Mouse (Mus musculus) T-helper 17 cell (primary cell): ENCODE measurements around the gene Ncam1.

Experiments
- in situ Hi-C, 2 experiments: fragments of 300-600 bp; cut with MboI, MseI; formaldehyde crosslinking; loops; 1 replicate in 1 of 2; 2 replicates in 1 of 2; pipeline ENCODE4 v1.15.1; 2025; ENCODE audit warnings: high pct_unique_total_duplicates in 2 of 2

The Ncam1 gene

DNA sequence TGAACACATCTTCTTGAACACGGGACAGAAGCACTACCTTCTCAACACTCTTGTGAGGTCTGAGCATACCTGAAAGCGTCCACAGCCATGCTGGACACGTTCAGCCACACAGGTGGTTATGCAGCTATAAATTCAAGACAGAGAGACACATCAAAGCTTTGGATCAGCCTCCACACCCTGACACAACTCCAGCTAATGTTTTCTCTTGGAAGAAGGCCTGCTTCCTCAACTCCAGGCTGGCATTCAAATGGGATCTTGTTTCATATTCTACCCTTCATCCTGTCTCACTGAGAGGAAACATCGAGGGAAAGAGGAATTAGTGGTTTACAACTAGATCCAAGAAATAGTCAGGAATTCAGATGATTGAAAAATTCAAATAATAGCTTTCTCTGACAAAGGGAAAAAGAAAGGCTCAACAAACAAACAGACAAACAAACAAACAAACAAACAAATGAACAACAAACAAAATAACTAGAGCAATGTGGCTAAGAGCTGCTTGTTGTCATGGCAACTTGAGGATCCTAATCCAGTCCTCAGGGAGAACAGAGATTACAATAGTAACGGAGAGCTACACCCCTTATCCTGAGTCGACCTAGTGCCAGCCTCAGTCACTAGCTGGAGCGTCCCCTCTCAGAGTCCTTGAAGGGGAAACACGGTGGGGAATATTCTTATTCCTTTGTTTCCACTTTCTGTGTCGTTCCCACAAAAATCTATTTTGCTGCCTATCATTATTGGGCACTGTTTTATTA, 175.6 kb downstream of the Ncam1 start:
- in situ Hi-C loops = no loop called here

- in situ Hi-C loops = no loop called here
Measured at GRCm38 (mm10) chr9:49621691-49622090, 177.0 kb downstream of the Ncam1 start.

GRCm38 (mm10) chr9:49618699-49619392, 179.9 kb downstream of the Ncam1 start:
- in situ Hi-C loops = no loop called here

DNA sequence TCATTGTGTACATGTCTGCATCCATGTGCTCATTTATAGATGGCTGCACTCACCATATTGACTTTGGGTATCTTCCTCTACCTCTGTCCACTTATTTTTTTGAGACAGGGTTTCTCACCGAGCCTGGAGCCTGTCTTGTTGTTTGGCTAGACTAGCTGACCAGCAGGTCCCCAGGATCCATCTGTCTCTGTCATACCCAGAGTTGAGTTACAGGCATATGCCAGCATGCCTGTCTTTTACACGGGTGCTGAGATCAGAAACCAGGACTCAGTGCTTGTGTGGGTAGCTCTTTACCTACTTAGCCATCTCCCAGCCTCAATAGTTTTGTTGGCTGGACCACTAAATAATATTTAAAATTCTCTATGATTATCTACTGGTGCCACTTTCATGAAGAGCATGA, 180.5 kb downstream of the Ncam1 start:
- in situ Hi-C loops = no loop called here

GRCm38 (mm10) chr9:49617216-49617615, 181.5 kb downstream of the Ncam1 start:
- in situ Hi-C loops = no loop called here

DNA sequence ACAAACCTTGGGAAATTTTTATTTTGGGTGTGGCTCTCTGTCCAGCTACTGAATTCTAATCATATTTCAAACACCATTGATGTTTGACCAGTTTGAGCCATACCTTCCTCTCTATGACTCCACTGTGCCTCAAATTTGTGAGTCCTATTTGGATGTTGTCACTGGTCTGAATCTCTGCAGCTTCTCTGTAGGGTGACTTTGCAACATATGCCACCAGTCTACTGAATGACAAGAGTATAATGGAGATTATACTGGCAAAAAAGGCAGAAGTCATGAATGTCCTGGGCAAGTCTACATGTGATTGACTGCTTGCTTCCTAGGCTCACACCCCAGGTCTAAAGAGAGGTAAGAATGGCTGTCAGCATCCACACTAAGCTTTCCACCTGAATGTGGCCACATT, 186.3 kb downstream of the Ncam1 start:
- in situ Hi-C loops = no loop called here

GRCm38 (mm10) chr9:49608191-49608590, 190.5 kb downstream of the Ncam1 start:
- in situ Hi-C loops = no loop called here

GRCm38 (mm10) chr9:49606717-49607116, 192.0 kb downstream of the Ncam1 start:
- in situ Hi-C loops = no loop called here

DNA sequence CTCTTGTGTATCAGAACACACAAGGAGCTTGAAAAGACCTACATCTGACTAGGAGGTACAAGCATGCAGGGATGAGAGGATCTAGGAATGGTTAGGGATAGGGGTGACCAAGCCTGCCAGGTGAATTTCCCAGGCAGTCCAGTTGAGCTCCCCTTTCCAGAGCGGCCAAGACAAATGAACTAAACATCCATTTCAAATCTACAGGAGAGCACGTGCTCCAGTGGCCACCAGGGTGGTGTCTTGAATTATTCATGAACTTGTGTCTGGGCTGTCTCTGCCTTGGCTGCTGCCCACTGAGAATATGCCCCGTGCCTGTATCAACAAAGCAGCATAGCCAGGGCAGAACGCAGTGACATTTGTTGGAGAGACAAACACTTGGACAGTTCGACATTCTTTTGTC, 192.4 kb downstream of the Ncam1 start:
- in situ Hi-C loops = no loop called here

DNA sequence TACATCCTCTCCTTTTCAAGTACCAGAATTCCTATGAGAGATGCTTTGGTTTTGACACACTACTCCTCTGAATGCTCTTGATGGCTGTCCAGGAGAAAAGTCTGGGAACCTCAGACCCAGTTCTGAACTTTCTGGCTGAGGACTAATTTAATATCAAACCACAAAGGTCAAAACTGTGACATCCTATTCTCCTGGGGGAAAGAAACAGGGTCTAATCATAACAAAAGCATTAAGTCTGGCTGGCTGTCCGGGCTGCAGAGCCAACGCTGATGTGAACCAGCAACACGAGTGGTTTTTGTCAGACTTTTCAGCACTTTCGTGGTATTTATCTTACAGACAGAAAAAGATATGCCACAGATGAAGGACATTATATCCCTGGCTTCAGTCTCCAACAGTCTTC, 192.9 kb downstream of the Ncam1 start:
- in situ Hi-C loops = no loop called here

DNA sequence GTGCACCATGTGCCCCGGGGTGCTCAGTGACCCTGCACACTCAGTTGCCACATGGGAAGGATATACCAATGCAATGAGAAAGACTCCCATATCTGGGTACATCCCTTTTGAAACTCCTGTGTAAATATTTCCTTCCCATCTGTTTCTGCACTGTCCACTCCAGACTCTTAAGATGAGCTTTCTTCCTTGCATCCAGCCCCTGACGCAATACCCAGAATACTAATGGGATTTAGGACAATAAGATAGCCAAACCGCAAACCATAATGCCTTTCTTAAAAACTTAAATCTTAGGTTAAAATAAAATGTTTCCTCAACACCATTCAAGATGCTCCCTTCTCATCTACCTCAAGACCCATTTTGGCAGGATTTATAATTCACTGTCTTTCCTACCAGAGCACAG, 193.4 kb downstream of the Ncam1 start:
- in situ Hi-C loops = no loop called here

DNA sequence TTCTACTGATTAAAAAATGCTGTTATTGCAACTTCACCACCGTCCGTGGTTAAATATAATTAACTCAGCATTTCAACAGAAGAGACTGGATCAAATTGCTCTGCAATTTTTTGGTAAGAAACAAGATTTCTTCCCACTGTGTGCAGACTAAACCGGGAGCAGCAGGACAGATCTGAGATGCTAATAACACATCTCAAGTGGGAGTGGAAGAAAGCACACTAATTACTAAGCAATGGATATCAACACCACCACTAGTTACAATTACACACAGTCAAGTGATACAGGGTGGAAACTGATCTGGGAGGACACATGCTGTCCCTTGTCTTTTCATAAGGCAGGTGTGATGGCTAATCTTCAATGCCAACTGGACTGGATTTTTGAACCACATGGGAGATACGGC, 197.5 kb downstream of the Ncam1 start:
- in situ Hi-C loops = no loop called here

- in situ Hi-C loops = loop anchor here in 1 of 2 experiments (10.0 kb wide), 1 partner anchor 1661 kb away; no protein-coding TSS in a partner anchor
Measured at GRCm38 (mm10) chr9:49595635-49596348, 202.9 kb downstream of the Ncam1 start.

- in situ Hi-C loops = loop anchor here in 1 of 2 experiments (10.0 kb wide), 1 partner anchor 1660 kb away; no protein-coding TSS in a partner anchor
Measured at GRCm38 (mm10) chr9:49594876-49595634, 203.7 kb downstream of the Ncam1 start.

- in situ Hi-C loops = loop anchor here in 1 of 2 experiments (10.0 kb wide), 1 partner anchor 1659 kb away; no protein-coding TSS in a partner anchor
Measured at GRCm38 (mm10) chr9:49593951-49594536, 204.7 kb downstream of the Ncam1 start.

GRCm38 (mm10) chr9:49592006-49592405, 206.7 kb downstream of the Ncam1 start:
- in situ Hi-C loops = loop anchor here in 1 of 2 experiments (10.0 kb wide), 1 partner anchor 1657 kb away; no protein-coding TSS in a partner anchor

DNA sequence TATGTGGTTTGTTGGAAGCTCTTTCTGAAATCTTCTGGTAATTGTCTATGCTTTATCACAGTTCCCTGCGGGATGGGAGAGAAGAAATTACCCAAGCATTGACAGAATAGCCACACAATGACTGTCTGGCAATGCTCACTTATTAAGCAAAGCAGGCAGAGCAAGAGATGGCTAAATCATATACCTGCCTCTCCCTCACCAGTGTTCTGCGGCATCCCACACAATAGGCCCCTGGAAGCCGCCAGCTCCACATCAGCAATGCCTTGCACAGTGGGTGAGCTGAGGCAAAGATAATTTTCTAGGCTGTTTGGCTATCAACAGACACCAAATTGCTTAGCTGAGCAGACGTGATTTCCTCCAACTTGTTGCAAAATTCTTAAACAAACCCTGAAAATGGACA, 208.5 kb downstream of the Ncam1 start:
- in situ Hi-C loops = loop anchor here in 1 of 2 experiments (10.0 kb wide), 1 partner anchor 1655 kb away; no protein-coding TSS in a partner anchor

GRCm38 (mm10) chr9:49577136-49577535, 221.6 kb downstream of the Ncam1 start:
- in situ Hi-C loops = no loop called here

GRCm38 (mm10) chr9:49571695-49572510, 226.8 kb downstream of the Ncam1 start:
- in situ Hi-C loops = no loop called here
